Mouse (Mus musculus): ENCODE measurements around the gene Cmklr1. TPM values are rescaled to one million over a fixed set of nuclear protein-coding genes. Genes with fewer than 3 reads are reported as not detected.

Gene Cmklr1
- polyA plus RNA-seq, 1 experiment from 2014 or later: 2.2 TPM

GRCm38 (mm10) chr5:113629248-113629647 is 21.0 kb downstream of the Cmklr1 start:
- H3K4me2 ChIP-seq (ENCODE audit: low read length): no peak overlapping the region
- H3K4me3 ChIP-seq (ENCODE audit: control insufficient read depth in 1 of 2, insufficient read depth in 1 of 2, low read depth in 1 of 2, low read length in 2 of 2): no peak overlapping the region
- no peaks in the 10 kb centered on the region for H3K36me3 ChIP-seq (ENCODE audit: control insufficient read depth, insufficient read depth, low read length)
- WGBS: 79% methylated on average over 3 of the region's 3 CpGs
- no peaks in the 10 kb centered on the region for H3K9me3 ChIP-seq (ENCODE audit: control insufficient read depth, low read length)
- no peak overlapping the region for H3K9ac ChIP-seq (ENCODE audit: low read length)
- no peak for ATAC-seq (ENCODE audit: insufficient number of reproducible peaks, insufficient read depth, low FRiP score, low read depth)
- H3K27me3 ChIP-seq (ENCODE audit: control insufficient read depth, insufficient read depth, low read length): peaks cover 10% of the 10 kb centered on the region; the same call in 1 of the 2 replicates
- peaks cover 31 to 39% of the 10 kb centered on the region in 2 experiments for H3K4me1 ChIP-seq (ENCODE audit: control insufficient read depth in 2 of 2, insufficient read depth in 2 of 2, low read length in 2 of 2)
- H3K27ac ChIP-seq (replicated peaks in 1 of 2; ENCODE audit: control insufficient read depth in 1 of 2, insufficient read depth in 1 of 2, low read depth in 2 of 2, low read length in 2 of 2): no peak overlapping the region

- Histone ChIP-seq H3K4me1 (ENCODE audit: control insufficient read depth in 2 of 2, insufficient read depth in 2 of 2, low read length in 2 of 2) (peaks cover 18 to 28% of the 10 kb centered on the region in 2 experiments), H3K9ac (ENCODE audit: low read length) (no peak overlapping the region), H3K36me3 (ENCODE audit: control insufficient read depth, insufficient read depth, low read length) (no peaks in the 10 kb centered on the region), H3K27me3 (ENCODE audit: control insufficient read depth, insufficient read depth, low read length) (peaks cover 10% of the 10 kb centered on the region; the same call in 1 of the 2 replicates), H3K4me3 (ENCODE audit: control insufficient read depth in 1 of 2, insufficient read depth in 1 of 2, low read depth in 1 of 2, low read length in 2 of 2) (no peak overlapping the region), H3K4me2 (ENCODE audit: low read length) (no peak overlapping the region), H3K27ac (replicated peaks in 1 of 2; ENCODE audit: control insufficient read depth in 1 of 2, insufficient read depth in 1 of 2, low read depth in 2 of 2, low read length in 2 of 2) (no peak overlapping the region), H3K9me3 (ENCODE audit: control insufficient read depth, low read length) (no peaks in the 10 kb centered on the region)
- ATAC-seq (ENCODE audit: insufficient number of reproducible peaks, insufficient read depth, low FRiP score, low read depth): 0 out of 2 replicates have a peak, but pooled peaks have one; percentile 15
- 17% methylated on average over 11 of the region's 11 CpGs for whole genome bisulfite sequencing
Measured at GRCm38 (mm10) chr5:113627820-113628437, 22.3 kb downstream of the Cmklr1 start.

- H3K4me3 ChIP-seq (ENCODE audit: control insufficient read depth in 1 of 2, insufficient read depth in 1 of 2, low read depth in 1 of 2, low read length in 2 of 2): no peak overlapping the region
- WGBS: 59% methylated on average over 5 of the region's 5 CpGs
- H3K4me1 ChIP-seq (ENCODE audit: control insufficient read depth in 2 of 2, insufficient read depth in 2 of 2, low read length in 2 of 2): peaks cover 17 to 25% of the 10 kb centered on the region in 2 experiments
- H3K4me2 ChIP-seq (ENCODE audit: low read length): no peak overlapping the region
- H3K27ac ChIP-seq (replicated peaks in 1 of 2; ENCODE audit: control insufficient read depth in 1 of 2, insufficient read depth in 1 of 2, low read depth in 2 of 2, low read length in 2 of 2): no peak overlapping the region
- H3K36me3 ChIP-seq (ENCODE audit: control insufficient read depth, insufficient read depth, low read length): no peaks in the 10 kb centered on the region
- H3K9me3 ChIP-seq (ENCODE audit: control insufficient read depth, low read length): no peaks in the 10 kb centered on the region
- ATAC-seq (ENCODE audit: insufficient number of reproducible peaks, insufficient read depth, low FRiP score, low read depth): no peak
- H3K27me3 ChIP-seq (ENCODE audit: control insufficient read depth, insufficient read depth, low read length): peaks cover 9% of the 10 kb centered on the region; the same call in 1 of the 2 replicates
- H3K9ac ChIP-seq (ENCODE audit: low read length): no peak overlapping the region
Measured at GRCm38 (mm10) chr5:113626991-113627390, 23.2 kb downstream of the Cmklr1 start.

GRCm38 (mm10) chr5:113626352-113626751 is 23.9 kb downstream of the Cmklr1 start:
- ATAC-seq (ENCODE audit: insufficient number of reproducible peaks, insufficient read depth, low FRiP score, low read depth): no peak
- Histone ChIP-seq H3K4me3 (ENCODE audit: control insufficient read depth in 1 of 2, insufficient read depth in 1 of 2, low read depth in 1 of 2, low read length in 2 of 2) (no peak overlapping the region), H3K4me2 (ENCODE audit: low read length) (no peak overlapping the region), H3K27ac (replicated peaks in 1 of 2; ENCODE audit: control insufficient read depth in 1 of 2, insufficient read depth in 1 of 2, low read depth in 2 of 2, low read length in 2 of 2) (no peak overlapping the region), H3K27me3 (ENCODE audit: control insufficient read depth, insufficient read depth, low read length) (0 out of 2 replicates have a peak, but pooled peaks cover 7% of the 10 kb centered on the region), H3K4me1 (ENCODE audit: control insufficient read depth in 2 of 2, insufficient read depth in 2 of 2, low read length in 2 of 2) (peaks cover 17 to 25% of the 10 kb centered on the region in 2 experiments), H3K9me3 (ENCODE audit: control insufficient read depth, low read length) (no peaks in the 10 kb centered on the region), H3K36me3 (ENCODE audit: control insufficient read depth, insufficient read depth, low read length) (no peaks in the 10 kb centered on the region), H3K9ac (ENCODE audit: low read length) (no peak overlapping the region)
- 29% methylated on average over 8 of the region's 8 CpGs for WGBS

- 68% methylated on average over 4 of the region's 4 CpGs for WGBS
- ATAC-seq (ENCODE audit: insufficient number of reproducible peaks, insufficient read depth, low FRiP score, low read depth): no peak
- Histone ChIP-seq H3K4me3 (ENCODE audit: control insufficient read depth in 1 of 2, insufficient read depth in 1 of 2, low read depth in 1 of 2, low read length in 2 of 2) (no peak overlapping the region), H3K4me2 (ENCODE audit: low read length) (no peak overlapping the region), H3K27me3 (ENCODE audit: control insufficient read depth, insufficient read depth, low read length) (0 out of 2 replicates have a peak, but pooled peaks cover 5% of the 10 kb centered on the region), H3K9me3 (ENCODE audit: control insufficient read depth, low read length) (no peaks in the 10 kb centered on the region), H3K36me3 (ENCODE audit: control insufficient read depth, insufficient read depth, low read length) (no peaks in the 10 kb centered on the region), H3K9ac (ENCODE audit: low read length) (no peak overlapping the region), H3K27ac (replicated peaks in 1 of 2; ENCODE audit: control insufficient read depth in 1 of 2, insufficient read depth in 1 of 2, low read depth in 2 of 2, low read length in 2 of 2) (no peak overlapping the region), H3K4me1 (ENCODE audit: control insufficient read depth in 2 of 2, insufficient read depth in 2 of 2, low read length in 2 of 2) (peaks cover 17 to 25% of the 10 kb centered on the region in 2 experiments)
Measured at GRCm38 (mm10) chr5:113625068-113625467, 25.2 kb downstream of the Cmklr1 start.

GRCm38 (mm10) chr5:113623052-113623451 is 27.2 kb downstream of the Cmklr1 start:
- WGBS: 31% methylated on average over 1 of the region's 2 CpGs

GRCm38 (mm10) chr5:113620999-113621398 is 29.2 kb downstream of the Cmklr1 start:
- WGBS: 48% methylated on average over 7 of the region's 7 CpGs
- Histone ChIP-seq H3K4me3 (ENCODE audit: control insufficient read depth in 1 of 2, insufficient read depth in 1 of 2, low read depth in 1 of 2, low read length in 2 of 2) (no peak overlapping the region), H3K27me3 (ENCODE audit: control insufficient read depth, insufficient read depth, low read length) (no peaks in the 10 kb centered on the region; the same call in 1 of the 2 replicates), H3K36me3 (ENCODE audit: control insufficient read depth, insufficient read depth, low read length) (no peaks in the 10 kb centered on the region), H3K9me3 (ENCODE audit: control insufficient read depth, low read length) (no peaks in the 10 kb centered on the region), H3K4me1 (ENCODE audit: control insufficient read depth in 2 of 2, insufficient read depth in 2 of 2, low read length in 2 of 2) (0 out of 4 replicates have a peak, but pooled peaks cover 0 to 2% of the 10 kb centered on the region in 2 experiments), H3K4me2 (ENCODE audit: low read length) (no peak overlapping the region), H3K9ac (ENCODE audit: low read length) (no peak overlapping the region), H3K27ac (replicated peaks in 1 of 2; ENCODE audit: control insufficient read depth in 1 of 2, insufficient read depth in 1 of 2, low read depth in 2 of 2, low read length in 2 of 2) (no peak overlapping the region)
- no peak for ATAC-seq (ENCODE audit: insufficient number of reproducible peaks, insufficient read depth, low FRiP score, low read depth)

More at GRCm38 (mm10) chr5:113623052-113623451, 27.2 kb downstream of the Cmklr1 start:
- H3K4me2 ChIP-seq (ENCODE audit: low read length): no peak overlapping the region
- no peaks in the 10 kb centered on the region for H3K36me3 ChIP-seq (ENCODE audit: control insufficient read depth, insufficient read depth, low read length)
- no peak overlapping the region for H3K4me3 ChIP-seq (ENCODE audit: control insufficient read depth in 1 of 2, insufficient read depth in 1 of 2, low read depth in 1 of 2, low read length in 2 of 2)
- peaks cover 17 to 19% of the 10 kb centered on the region in 2 experiments for H3K4me1 ChIP-seq (ENCODE audit: control insufficient read depth in 2 of 2, insufficient read depth in 2 of 2, low read length in 2 of 2)
- no peaks in the 10 kb centered on the region for H3K27me3 ChIP-seq (ENCODE audit: control insufficient read depth, insufficient read depth, low read length)
- ATAC-seq (ENCODE audit: insufficient number of reproducible peaks, insufficient read depth, low FRiP score, low read depth): no peak
- no peak overlapping the region for H3K27ac ChIP-seq (replicated peaks in 1 of 2; ENCODE audit: control insufficient read depth in 1 of 2, insufficient read depth in 1 of 2, low read depth in 2 of 2, low read length in 2 of 2)
- H3K9me3 ChIP-seq (ENCODE audit: control insufficient read depth, low read length): no peaks in the 10 kb centered on the region
- H3K9ac ChIP-seq (ENCODE audit: low read length): no peak overlapping the region

Measured in heart, embryonic 14.5 days (tissue).